ENCODE assay signal across 27 mouse cellular contexts in the genomic region with DNA sequence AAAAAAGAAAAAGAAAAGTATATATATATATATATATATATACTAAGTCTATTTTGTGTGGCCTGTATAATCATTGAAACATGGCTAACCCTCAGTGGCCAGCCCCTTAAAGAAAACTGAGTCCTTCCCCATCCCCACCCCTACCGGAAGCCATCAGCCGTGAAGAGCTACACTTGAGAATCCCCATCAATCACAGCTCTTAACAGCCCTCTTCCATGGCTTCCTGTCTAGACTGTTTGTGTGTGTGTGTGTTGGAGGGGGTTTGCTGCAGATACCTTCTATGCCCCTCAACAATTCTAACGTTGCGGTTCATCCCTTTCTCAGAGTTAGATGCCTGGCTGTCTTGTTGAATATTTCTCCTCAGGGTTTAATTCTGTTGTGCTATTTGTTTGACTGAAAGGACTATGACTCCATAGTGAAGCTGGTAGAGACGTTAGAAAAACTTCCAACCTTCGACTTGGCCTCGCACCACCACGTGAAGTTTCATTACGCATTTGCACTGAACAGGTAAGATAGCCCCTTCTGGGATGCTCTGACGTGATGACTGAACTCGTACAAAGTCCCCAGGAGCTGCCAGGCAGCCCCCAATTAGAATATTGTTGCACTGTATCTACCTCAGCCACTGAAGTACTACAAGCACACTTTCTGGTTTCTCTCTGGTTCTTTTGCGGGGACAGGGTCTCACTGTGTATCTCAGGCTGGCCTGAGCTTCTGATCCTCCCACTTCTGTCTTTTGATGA.
DNase-seq lines count a peak whose midpoint lies in the region; ATAC-seq and TF ChIP-seq lines count a peak whose summit lies in the region.
"Had no signal": no experiment of that assay in that cellular context is flagged by ENCODE, and none has a peak within 500 bp of the region (broad histone marks: within the 10 kb centered on the region; RNA-seq: fewer than 3 reads in every experiment).

No protein-coding gene starts in this region.

- peak; percentile 78; the same call in 1 of the 2 replicates for ATAC-seq in kidney, embryonic 14.5 days (ENCODE audit: low FRiP score, low TSS enrichment)
- ATAC-seq in kidney, postnatal 0 days (replicated peaks; ENCODE audit: low FRiP score, low read depth), result no peak; the same call in 1 of the 2 replicates
- ATAC-seq: forebrain, embryonic 15.5 days; hindbrain, embryonic 16.5 days; intestine, embryonic 15.5 days; Patski had no signal

- 44% methylated on average over 12 of the region's 12 CpGs for WGBS in kidney, embryonic 14.5 days
- WGBS in kidney, postnatal 0 days, result 44% methylated on average over 12 of the region's 12 CpGs

- DNase-seq in embryo, embryonic 10 days (ENCODE audit: low spot score), result peak; percentile 37
- no peak for DNase-seq in embryo, embryonic 9.5 days (ENCODE audit: extremely low spot score)
- DNase-seq in kidney, postnatal 10 days, result no peak
- DNase-seq in kidney, postnatal 0 days (ENCODE audit: low spot score), result peak; percentile 86
- no peak for DNase-seq in kidney, adult 8-10 months
- no peak for DNase-seq in gastrocnemius, adult 8-10 months (ENCODE audit: low spot score in 2 of 2)
- no peak for DNase-seq in cerebellum, postnatal 14 days
- DNase-seq: adrenal gland, postnatal 10 days; adrenal gland, postnatal 36 days; cerebellum, adult 18-20 months; cerebellum, adult 9-10 months; cerebellum, postnatal 25 days; gastrocnemius, postnatal 14 days; heart, adult 18-20 months had no signal

- no peaks in the 10 kb centered on the region for H3K27me3 ChIP-seq in kidney, embryonic 14.5 days (ENCODE audit: control insufficient read depth, insufficient read depth, low read length)
- H3K27me3 ChIP-seq in kidney, postnatal 0 days (ENCODE audit: insufficient read depth, low read length), result no peaks in the 10 kb centered on the region
- H3K27me3 ChIP-seq: embryonic facial prominence, embryonic 13.5 days; forebrain, embryonic 12.5 days; forebrain, embryonic 15.5 days; heart, embryonic 13.5 days; hindbrain, embryonic 13.5 days; intestine, embryonic 15.5 days; Patski had no signal

- H3K4me2 ChIP-seq in kidney, embryonic 14.5 days (replicated peaks; ENCODE audit: low read depth, low read length), result no peak overlapping the region
- no peak overlapping the region for H3K4me2 ChIP-seq in kidney, postnatal 0 days (ENCODE audit: low read length)
- H3K4me2 ChIP-seq: embryonic facial prominence, embryonic 13.5 days; forebrain, embryonic 12.5 days; forebrain, embryonic 15.5 days; heart, embryonic 13.5 days; hindbrain, embryonic 13.5 days; intestine, embryonic 15.5 days had no signal

- H3K36me3 ChIP-seq in kidney, embryonic 14.5 days (ENCODE audit: control insufficient read depth, insufficient read depth, low read length), result no peaks in the 10 kb centered on the region
- H3K36me3 ChIP-seq in kidney, postnatal 0 days (ENCODE audit: insufficient read depth, low read length), result 0 out of 2 replicates have a peak, but pooled peaks cover 6% of the 10 kb centered on the region
- H3K36me3 ChIP-seq: embryonic facial prominence, embryonic 10.5 days; embryonic facial prominence, embryonic 13.5 days; forebrain, embryonic 12.5 days; forebrain, embryonic 15.5 days; G1E; hindbrain, embryonic 10.5 days; hindbrain, embryonic 13.5 days; intestine, embryonic 15.5 days had no signal

- H3K27ac ChIP-seq in kidney, embryonic 14.5 days (ENCODE audit: low read depth, low read length), result no peak overlapping the region
- no peak overlapping the region; the same call in 1 of the 2 replicates for H3K27ac ChIP-seq in kidney, postnatal 0 days
- H3K27ac ChIP-seq: embryonic facial prominence, embryonic 10.5 days; embryonic facial prominence, embryonic 13.5 days; forebrain, embryonic 12.5 days; forebrain, embryonic 15.5 days; heart, embryonic 13.5 days; hindbrain, embryonic 10.5 days; hindbrain, embryonic 13.5 days; intestine, embryonic 15.5 days had no signal

- H3K9me3 ChIP-seq in kidney, embryonic 14.5 days (ENCODE audit: control insufficient read depth, low read length), result no peaks in the 10 kb centered on the region
- no peaks in the 10 kb centered on the region for H3K9me3 ChIP-seq in kidney, postnatal 0 days (replicated peaks; ENCODE audit: low read length)
- H3K9me3 ChIP-seq: embryonic facial prominence, embryonic 10.5 days; embryonic facial prominence, embryonic 13.5 days; forebrain, embryonic 12.5 days; forebrain, embryonic 15.5 days; G1E; heart, embryonic 13.5 days; hindbrain, embryonic 10.5 days; hindbrain, embryonic 13.5 days; intestine, embryonic 15.5 days had no signal

- peaks cover 14% of the 10 kb centered on the region; the same call in 1 of the 2 replicates for H3K4me1 ChIP-seq in kidney, embryonic 14.5 days (ENCODE audit: control insufficient read depth, insufficient read depth, low read length)
- peaks cover 8% of the 10 kb centered on the region for H3K4me1 ChIP-seq in kidney, postnatal 0 days (replicated peaks; ENCODE audit: insufficient read depth, low read length)
- H3K4me1 ChIP-seq: heart, embryonic 13.5 days; intestine, embryonic 15.5 days had no signal

- no peak overlapping the region for H3K9ac ChIP-seq in kidney, embryonic 14.5 days (ENCODE audit: low read depth, low read length)
- H3K9ac ChIP-seq in kidney, postnatal 0 days (ENCODE audit: low read depth, low read length), result no peak overlapping the region
- H3K9ac ChIP-seq: embryonic facial prominence, embryonic 13.5 days; forebrain, embryonic 12.5 days; forebrain, embryonic 15.5 days; heart, embryonic 13.5 days; hindbrain, embryonic 13.5 days; intestine, embryonic 15.5 days had no signal

- H3K4me3 ChIP-seq in kidney, embryonic 14.5 days (ENCODE audit: low read length), result no peak overlapping the region
- no peak overlapping the region for H3K4me3 ChIP-seq in kidney, postnatal 0 days (replicated peaks; ENCODE audit: low read depth, low read length)
- H3K4me3 ChIP-seq: embryonic facial prominence, embryonic 10.5 days; embryonic facial prominence, embryonic 13.5 days; erythroblast, embryonic 14.5 days; forebrain, embryonic 12.5 days; forebrain, embryonic 15.5 days; heart, embryonic 13.5 days; hindbrain, embryonic 10.5 days; hindbrain, embryonic 13.5 days; intestine, embryonic 15.5 days had no signal

- TF ChIP-seq CTCF in kidney, postnatal 0 days (IDR thresholded peaks at IDR 0.05; ENCODE audit: low read depth), result no peak

Comparison
In these comparisons a context has a peak if more than half of its experiments do, and no peak if none do; other contexts are left out.
1. DNase-seq: peak in embryo, embryonic 10 days (single experiment) and kidney, postnatal 0 days (single experiment); none in embryo, embryonic 9.5 days (single experiment), kidney, postnatal 10 days (single experiment), kidney, adult 8-10 months (0 of 2), gastrocnemius, adult 8-10 months (0 of 2) and cerebellum, postnatal 14 days (0 of 2).